Mouse (Mus musculus): ENCODE results near the gene Cenpf. TPM values are rescaled to one million over a fixed set of nuclear protein-coding genes. Genes with fewer than 3 reads are reported as not detected.

Cenpf gene
- total and polyA plus RNA-seq, 2 experiments from 2014 or later: 6.4 to 14.5 TPM

DNA sequence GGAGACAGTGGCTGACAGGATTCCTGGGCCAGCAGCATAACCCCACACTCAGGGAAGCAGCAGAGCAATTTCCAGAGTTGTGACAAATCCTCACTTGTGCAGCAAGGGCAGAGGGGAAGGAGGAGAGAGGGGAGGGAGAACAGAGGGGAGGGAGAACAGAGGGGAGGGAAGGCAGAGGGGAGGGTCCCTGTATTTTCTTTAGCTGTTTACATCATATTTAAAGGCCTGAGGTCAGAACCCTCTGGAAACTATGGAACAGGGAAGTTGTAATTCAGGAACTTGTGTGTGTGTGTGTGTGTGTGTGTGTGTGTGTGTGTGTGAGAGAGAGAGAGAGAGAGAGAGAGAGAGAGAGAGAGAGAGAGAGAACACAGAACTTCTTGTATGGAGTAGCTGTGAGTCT, 19.1 kb upstream of the Cenpf start:
- no peak overlapping the region for H3K27ac ChIP-seq (ENCODE audit: low read depth, low read length)
- TF ChIP-seq CTCF (IDR thresholded peaks at IDR 0.05; ENCODE audit: low read depth): no peak
- no peaks in the 10 kb centered on the region for H3K27me3 ChIP-seq (ENCODE audit: insufficient read depth, low read length)
- no peaks in the 10 kb centered on the region for H3K4me1 ChIP-seq (ENCODE audit: insufficient read depth)
- DNase-seq: no peak
- no peak overlapping the region for H3K9ac ChIP-seq
- ATAC-seq: no peak
- H3K4me3 ChIP-seq (ENCODE audit: low read depth, low read length): no peak overlapping the region
- no peak overlapping the region for H3K4me2 ChIP-seq (ENCODE audit: low read depth)
- H3K9me3 ChIP-seq (ENCODE audit: low read length): no peaks in the 10 kb centered on the region
- H3K36me3 ChIP-seq (ENCODE audit: insufficient read depth): no peaks in the 10 kb centered on the region

DNA sequence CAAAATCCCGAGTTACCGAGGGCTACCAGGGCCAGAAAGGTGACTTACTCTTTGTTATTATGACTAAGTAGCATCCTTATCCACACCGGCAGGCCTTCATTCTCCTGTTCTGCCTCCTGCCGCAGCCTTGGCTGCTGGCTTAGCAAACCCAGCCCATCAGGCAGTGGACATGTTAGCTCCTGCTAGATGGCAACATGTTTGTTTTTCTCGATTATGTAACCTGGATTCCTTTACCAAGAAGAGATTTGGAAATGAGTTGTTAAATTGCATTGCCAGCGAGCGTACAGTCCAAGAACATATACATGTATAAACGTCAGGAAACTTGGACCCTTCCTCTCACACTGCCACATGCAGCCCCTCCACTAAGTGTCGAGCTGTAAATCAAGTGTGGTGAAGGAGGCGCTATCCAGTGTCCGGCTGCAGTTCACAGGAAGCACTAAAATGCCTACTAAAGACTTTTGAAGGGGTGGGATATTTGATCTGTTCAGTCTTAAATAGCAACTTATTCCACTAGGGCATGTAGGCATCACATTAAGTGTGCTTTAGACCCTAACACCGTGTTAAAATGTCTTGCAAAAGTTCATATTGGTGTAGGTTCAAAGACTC, 18.3 kb upstream of the Cenpf start:
- no peak for TF ChIP-seq CTCF (IDR thresholded peaks at IDR 0.05; ENCODE audit: low read depth)
- WGBS: 86% methylated on average over 12 of the region's 12 CpGs
- ATAC-seq: no peak
- no peak overlapping the region for H3K4me2 ChIP-seq (ENCODE audit: low read depth)
- no peak overlapping the region for H3K4me3 ChIP-seq (ENCODE audit: low read depth, low read length)
- no peak overlapping the region for H3K27ac ChIP-seq (ENCODE audit: low read depth, low read length)
- no peaks in the 10 kb centered on the region for H3K36me3 ChIP-seq (ENCODE audit: insufficient read depth)
- H3K4me1 ChIP-seq (ENCODE audit: insufficient read depth): no peaks in the 10 kb centered on the region
- H3K27me3 ChIP-seq (ENCODE audit: insufficient read depth, low read length): no peaks in the 10 kb centered on the region
- no peak overlapping the region for H3K9ac ChIP-seq
- no peak for DNase-seq
- no peaks in the 10 kb centered on the region for H3K9me3 ChIP-seq (ENCODE audit: low read length)

DNA sequence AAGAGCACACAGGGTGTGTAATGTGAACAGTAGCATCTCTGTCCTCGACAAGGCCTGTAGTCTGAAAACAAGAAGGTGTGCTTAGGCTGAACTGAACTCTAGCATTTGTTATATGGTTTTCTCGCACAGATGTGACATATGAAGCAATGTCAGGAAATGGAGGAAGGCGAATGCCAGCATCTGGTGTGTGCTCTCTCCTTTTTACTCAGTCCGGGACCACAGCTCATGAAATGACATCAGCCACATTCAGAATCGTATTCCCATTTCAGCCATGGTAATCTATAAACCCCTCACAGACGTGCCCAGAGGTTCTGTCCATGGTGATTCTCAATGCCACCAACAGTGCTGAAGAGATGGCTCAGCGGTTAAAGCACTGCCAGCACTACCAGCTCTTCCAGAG, 15.7 kb upstream of the Cenpf start:
- DNase-seq (no peak), ATAC-seq (no peak)
- 86% methylated on average over 7 of the region's 7 CpGs for WGBS

GRCm38 (mm10) chr1:189703156-189703555, 15.3 kb upstream of the Cenpf start:
- Histone ChIP-seq H3K36me3 (ENCODE audit: insufficient read depth) (no peaks in the 10 kb centered on the region), H3K9me3 (ENCODE audit: low read length) (no peaks in the 10 kb centered on the region), H3K4me1 (ENCODE audit: insufficient read depth) (no peaks in the 10 kb centered on the region), H3K27me3 (ENCODE audit: insufficient read depth, low read length) (no peaks in the 10 kb centered on the region), H3K4me2 (ENCODE audit: low read depth) (no peak overlapping the region), H3K27ac (ENCODE audit: low read depth, low read length) (no peak overlapping the region), H3K9ac (no peak overlapping the region), H3K4me3 (ENCODE audit: low read depth, low read length) (no peak overlapping the region)
- WGBS: 50% methylated on average over 7 of the region's 7 CpGs
- ATAC-seq (no peak), DNase-seq (no peak)
- peak; percentile 47 for TF ChIP-seq CTCF (IDR thresholded peaks at IDR 0.05; ENCODE audit: low read depth)

More for the DNA sequence above, 15.7 kb upstream of the Cenpf start:
- H3K4me2 ChIP-seq (ENCODE audit: low read depth): no peak overlapping the region
- H3K36me3 ChIP-seq (ENCODE audit: insufficient read depth): no peaks in the 10 kb centered on the region
- no peaks in the 10 kb centered on the region for H3K27me3 ChIP-seq (ENCODE audit: insufficient read depth, low read length)
- no peak overlapping the region for H3K4me3 ChIP-seq (ENCODE audit: low read depth, low read length)
- TF ChIP-seq CTCF (IDR thresholded peaks at IDR 0.05; ENCODE audit: low read depth): no peak
- no peak overlapping the region for H3K27ac ChIP-seq (ENCODE audit: low read depth, low read length)
- no peak overlapping the region for H3K9ac ChIP-seq
- H3K9me3 ChIP-seq (ENCODE audit: low read length): no peaks in the 10 kb centered on the region
- H3K4me1 ChIP-seq (ENCODE audit: insufficient read depth): no peaks in the 10 kb centered on the region

DNA sequence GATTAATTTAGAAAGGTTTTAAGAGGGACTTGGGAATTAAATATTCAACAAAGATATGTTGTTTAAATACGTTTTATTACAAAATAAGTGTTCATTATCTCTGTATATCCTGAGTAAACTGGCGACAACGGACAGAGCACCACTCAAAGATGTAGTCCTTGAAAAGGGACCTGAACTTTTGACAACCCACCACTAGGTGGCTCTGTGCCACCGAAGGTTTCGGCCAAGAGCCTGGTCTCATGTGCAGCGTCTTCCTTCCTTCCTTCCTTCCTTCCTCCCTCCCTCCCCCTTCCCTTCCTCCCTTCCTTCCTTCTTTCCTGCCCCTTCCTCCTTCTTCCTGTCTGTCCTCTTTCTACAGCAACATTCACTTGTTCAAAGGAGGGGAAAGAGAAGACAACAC, 13.1 kb upstream of the Cenpf start:
- no peaks in the 10 kb centered on the region for H3K27me3 ChIP-seq (ENCODE audit: insufficient read depth, low read length)
- no peak overlapping the region for H3K27ac ChIP-seq (ENCODE audit: low read depth, low read length)
- ATAC-seq (peak; percentile 74), DNase-seq (peak; percentile 88)
- peak; percentile 85 for TF ChIP-seq CTCF (IDR thresholded peaks at IDR 0.05; ENCODE audit: low read depth)
- 2% methylated on average over 6 of the region's 6 CpGs for WGBS
- H3K4me1 ChIP-seq (ENCODE audit: insufficient read depth): no peaks in the 10 kb centered on the region
- H3K4me2 ChIP-seq (ENCODE audit: low read depth): no peak overlapping the region
- no peaks in the 10 kb centered on the region for H3K36me3 ChIP-seq (ENCODE audit: insufficient read depth)
- H3K4me3 ChIP-seq (ENCODE audit: low read depth, low read length): no peak overlapping the region
- H3K9me3 ChIP-seq (ENCODE audit: low read length): no peaks in the 10 kb centered on the region
- H3K9ac ChIP-seq: no peak overlapping the region

GRCm38 (mm10) chr1:189700186-189700585, 12.3 kb upstream of the Cenpf start:
- 84% methylated on average over 6 of the region's 6 CpGs for WGBS

GRCm38 (mm10) chr1:189698416-189698815, 10.5 kb upstream of the Cenpf start:
- no peak overlapping the region for H3K9ac ChIP-seq
- H3K4me3 ChIP-seq (ENCODE audit: low read depth, low read length): no peak overlapping the region
- DNase-seq (no peak), ATAC-seq (no peak)
- H3K27ac ChIP-seq (ENCODE audit: low read depth, low read length): no peak overlapping the region
- H3K9me3 ChIP-seq (ENCODE audit: low read length): no peaks in the 10 kb centered on the region
- H3K4me2 ChIP-seq (ENCODE audit: low read depth): no peak overlapping the region
- no peak for TF ChIP-seq CTCF (IDR thresholded peaks at IDR 0.05; ENCODE audit: low read depth)
- WGBS: 79% methylated on average over 4 of the region's 4 CpGs
- no peaks in the 10 kb centered on the region for H3K36me3 ChIP-seq (ENCODE audit: insufficient read depth)
- no peaks in the 10 kb centered on the region for H3K4me1 ChIP-seq (ENCODE audit: insufficient read depth)
- H3K27me3 ChIP-seq (ENCODE audit: insufficient read depth, low read length): no peaks in the 10 kb centered on the region

More at GRCm38 (mm10) chr1:189700186-189700585, 12.3 kb upstream of the Cenpf start:
- no peaks in the 10 kb centered on the region for H3K9me3 ChIP-seq (ENCODE audit: low read length)
- H3K27ac ChIP-seq (ENCODE audit: low read depth, low read length): no peak overlapping the region
- no peak for TF ChIP-seq CTCF (IDR thresholded peaks at IDR 0.05; ENCODE audit: low read depth)
- DNase-seq: no peak
- no peaks in the 10 kb centered on the region for H3K36me3 ChIP-seq (ENCODE audit: insufficient read depth)
- no peak for ATAC-seq
- H3K9ac ChIP-seq: no peak overlapping the region
- no peak overlapping the region for H3K4me2 ChIP-seq (ENCODE audit: low read depth)
- no peak overlapping the region for H3K4me3 ChIP-seq (ENCODE audit: low read depth, low read length)
- H3K27me3 ChIP-seq (ENCODE audit: insufficient read depth, low read length): no peaks in the 10 kb centered on the region
- H3K4me1 ChIP-seq (ENCODE audit: insufficient read depth): no peaks in the 10 kb centered on the region

Measured in forebrain, postnatal 0 days (tissue).